Mouse (Mus musculus): ENCODE measurements around the gene Tmem56.

Gene Tmem56

DNA sequence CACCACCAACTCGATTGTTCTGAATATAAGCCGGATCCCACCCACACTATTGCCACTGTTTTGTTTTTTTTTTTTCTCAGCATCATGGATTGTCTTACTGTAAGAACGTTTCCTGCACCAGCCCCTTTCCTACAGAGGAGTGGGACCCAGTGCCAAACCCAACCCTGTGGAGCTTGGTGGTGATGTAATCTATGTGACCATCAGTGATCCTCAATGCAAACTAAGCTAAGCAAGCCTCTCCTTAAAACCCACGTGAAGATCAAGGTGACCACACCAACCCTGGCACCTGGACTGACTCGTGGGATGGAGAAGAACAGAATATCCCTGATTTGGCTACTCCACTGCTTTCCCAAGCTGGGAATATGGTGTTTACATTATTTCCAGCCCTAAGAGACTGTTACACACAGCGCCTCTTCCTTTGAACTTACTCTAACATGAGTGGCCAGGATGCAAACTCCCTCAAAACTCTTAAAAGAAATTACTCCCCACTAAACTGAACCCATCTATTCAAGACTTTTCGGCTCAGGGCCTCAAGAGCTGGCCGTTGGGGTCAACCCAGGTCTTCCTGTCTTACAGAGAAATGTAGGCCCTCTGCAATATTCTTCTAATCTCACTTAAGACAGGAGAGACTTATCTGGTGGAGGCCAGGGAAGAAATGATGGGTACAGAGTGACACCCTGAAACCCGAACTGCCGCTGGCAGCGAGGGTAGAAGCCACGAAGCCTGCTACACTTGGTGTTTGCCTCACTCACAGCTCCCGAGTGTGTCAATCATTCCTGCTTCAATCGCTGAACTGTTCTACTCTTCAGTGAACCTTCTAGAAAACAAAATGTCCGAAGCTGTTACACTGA, 113.6 kb downstream of the Tmem56 start:
- DNase-seq (ENCODE audit: low spot score in 2 of 2), result no peak

DNA sequence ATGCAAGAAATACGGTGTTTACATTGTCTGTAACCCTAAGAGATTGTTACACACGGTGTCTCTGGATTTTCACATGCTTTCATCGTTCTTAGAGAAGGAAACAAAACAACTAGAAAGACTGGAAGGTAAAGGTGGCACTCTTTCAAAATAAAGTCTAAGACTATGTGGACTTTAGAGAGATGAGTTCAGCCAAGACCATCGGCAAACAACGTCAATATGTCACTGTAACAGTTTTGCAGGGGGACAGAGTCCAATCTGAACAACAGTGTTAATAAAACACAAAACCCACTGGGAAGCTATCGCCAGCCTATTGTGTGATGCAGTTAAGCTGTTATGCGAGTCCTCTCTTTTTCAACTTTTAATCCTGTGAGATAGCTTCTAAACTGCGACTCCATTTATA, 114.3 kb downstream of the Tmem56 start:
- no peak for DNase-seq (ENCODE audit: low spot score in 2 of 2)

DNA sequence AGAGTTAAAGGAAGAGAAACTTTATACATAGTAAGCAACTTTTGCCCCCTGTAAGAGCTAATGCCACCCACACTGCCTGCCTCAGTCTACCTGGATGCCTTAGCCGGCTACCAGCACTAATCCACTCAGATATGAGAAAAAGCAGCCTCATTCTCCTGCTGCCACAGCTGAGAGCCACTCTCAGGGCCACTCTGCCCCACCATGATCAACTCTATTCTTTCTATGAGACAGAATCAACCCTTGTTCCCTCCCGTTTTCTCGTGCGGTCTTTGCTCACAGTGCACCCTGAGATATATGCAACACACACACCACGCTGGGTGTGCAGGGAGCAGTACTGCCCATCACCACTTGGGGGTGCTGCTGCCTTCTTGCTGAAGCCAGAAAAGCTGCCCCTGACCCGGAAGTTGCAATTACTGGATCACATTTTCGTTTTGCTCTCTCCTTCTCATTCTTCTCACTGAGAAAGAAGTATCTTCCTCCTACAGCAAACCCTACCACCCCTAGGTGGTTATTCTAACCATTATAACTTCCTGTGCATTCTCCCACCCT, 119.6 kb downstream of the Tmem56 start:
- DNase-seq (ENCODE audit: low spot score in 2 of 2), result peak in 1 of 2 experiments; percentile 34

DNA sequence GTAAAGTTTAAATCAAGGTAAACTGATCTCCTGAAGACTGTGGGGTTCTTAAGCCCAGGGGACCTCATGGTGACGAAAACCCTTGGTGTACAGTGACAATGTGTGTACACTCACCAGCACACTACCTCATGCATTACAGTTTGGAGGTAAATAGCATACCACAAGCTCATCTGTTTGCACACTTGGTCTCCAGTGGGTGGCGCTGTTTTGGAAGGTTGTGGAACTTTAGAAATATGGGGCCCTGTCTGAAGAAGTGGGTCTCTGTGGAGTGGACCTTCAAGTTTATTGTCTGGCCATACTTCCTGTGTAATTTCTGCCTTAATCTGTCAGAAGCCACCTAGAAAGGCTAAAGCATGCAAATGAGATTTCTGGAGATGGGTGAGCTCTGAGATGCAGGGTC, 121.2 kb downstream of the Tmem56 start:
- DNase-seq (ENCODE audit: low spot score in 2 of 2), result no peak

DNA sequence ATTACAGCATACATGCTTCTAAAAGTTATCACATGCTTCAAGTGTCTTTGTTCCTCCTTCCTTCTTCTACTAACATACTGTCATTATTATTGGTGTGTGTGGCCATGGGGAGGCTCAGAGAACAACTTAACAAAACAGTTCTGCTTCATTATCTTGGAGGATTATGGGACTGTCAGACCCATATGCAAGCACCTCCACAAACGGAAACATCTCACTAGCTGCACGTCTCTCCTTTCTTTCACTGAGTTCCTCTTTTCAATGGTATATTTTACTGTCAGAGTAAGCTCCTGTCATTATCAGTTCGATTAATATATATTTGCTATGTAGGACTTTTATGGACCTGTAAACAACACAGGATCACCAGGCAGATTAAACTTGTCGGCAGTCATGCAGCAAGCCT, 122.5 kb downstream of the Tmem56 start:
- DNase-seq (ENCODE audit: low spot score in 2 of 2), result no peak

DNA sequence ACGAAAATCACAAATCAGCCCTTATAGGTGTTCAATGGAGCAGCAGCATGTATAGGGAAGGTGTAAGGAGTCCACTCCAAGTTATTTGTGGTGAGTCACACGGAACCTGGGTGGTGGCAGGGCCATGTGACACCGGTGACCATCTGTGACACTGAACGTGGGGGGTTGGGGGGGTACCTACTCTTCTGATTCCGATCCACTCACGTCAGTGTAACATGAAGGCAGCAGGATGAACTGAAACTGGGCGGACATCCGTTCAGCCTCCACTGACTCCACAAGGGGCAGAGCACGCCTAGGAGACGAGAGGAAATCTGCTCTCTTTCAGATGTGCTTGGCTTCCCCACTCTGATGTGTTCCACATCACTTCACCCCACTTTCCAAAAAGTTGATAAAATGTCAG, 123.3 kb downstream of the Tmem56 start:
- no peak for DNase-seq (ENCODE audit: low spot score in 2 of 2)

DNA sequence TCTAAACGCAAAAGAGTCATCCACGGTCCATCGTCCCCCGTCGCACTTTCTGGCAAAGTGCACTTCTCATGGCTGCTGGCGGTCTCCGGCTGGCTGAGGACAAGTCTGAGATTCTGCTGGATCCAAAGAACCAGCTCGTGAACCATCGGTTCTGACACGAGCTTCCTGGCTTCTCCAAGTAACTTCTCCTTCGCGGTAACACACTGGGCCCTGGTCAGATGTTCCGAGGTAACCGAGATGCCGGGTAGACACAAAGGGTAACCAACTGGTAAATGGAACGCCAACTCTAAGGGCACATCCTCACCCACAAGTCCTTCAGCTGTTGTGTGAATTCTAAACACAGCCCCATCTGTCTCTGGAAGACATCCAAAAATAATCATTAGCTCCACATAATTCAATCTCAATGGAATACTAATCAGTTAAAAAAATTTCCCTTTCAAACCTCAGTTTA, 124.0 kb downstream of the Tmem56 start:
- no peak for DNase-seq (ENCODE audit: low spot score in 2 of 2)

DNA sequence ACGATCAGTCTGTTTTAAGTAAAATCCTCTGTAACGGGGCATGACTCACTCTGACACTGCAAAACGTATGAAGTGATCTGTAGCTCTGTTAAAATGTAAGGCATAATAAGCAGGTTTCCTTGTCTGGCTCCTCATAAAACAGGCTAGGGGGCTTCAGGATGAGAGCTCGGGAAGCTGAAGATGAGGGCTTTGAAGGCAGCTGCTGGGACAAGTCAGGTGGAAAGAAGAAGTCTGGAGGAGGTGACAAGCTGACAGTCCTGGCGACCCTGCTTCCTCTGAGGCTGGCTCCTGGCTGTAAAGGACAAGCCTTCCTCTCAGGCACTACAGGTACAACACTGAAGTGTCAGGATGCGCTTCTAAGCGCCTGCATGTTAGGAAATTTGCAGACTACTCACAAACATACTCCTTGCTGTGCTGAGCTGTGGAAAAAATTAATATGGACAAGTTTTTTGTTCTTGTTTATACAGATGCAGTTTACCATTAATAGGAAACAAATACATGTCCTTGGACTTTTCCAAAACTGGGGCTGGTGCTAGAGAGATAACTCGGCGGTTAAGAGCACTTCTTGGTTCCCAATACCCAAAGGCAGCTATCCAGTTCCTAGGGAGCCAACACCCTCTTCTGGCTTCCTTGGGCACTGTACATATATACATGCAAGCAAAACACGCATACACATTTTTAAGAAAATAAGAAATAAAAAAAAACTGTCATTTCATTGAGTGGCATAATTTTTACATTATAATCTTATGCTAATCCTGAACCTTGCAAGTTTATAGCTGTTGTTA, 125.2 kb downstream of the Tmem56 start:
- no peak for DNase-seq (ENCODE audit: low spot score in 2 of 2)

DNA sequence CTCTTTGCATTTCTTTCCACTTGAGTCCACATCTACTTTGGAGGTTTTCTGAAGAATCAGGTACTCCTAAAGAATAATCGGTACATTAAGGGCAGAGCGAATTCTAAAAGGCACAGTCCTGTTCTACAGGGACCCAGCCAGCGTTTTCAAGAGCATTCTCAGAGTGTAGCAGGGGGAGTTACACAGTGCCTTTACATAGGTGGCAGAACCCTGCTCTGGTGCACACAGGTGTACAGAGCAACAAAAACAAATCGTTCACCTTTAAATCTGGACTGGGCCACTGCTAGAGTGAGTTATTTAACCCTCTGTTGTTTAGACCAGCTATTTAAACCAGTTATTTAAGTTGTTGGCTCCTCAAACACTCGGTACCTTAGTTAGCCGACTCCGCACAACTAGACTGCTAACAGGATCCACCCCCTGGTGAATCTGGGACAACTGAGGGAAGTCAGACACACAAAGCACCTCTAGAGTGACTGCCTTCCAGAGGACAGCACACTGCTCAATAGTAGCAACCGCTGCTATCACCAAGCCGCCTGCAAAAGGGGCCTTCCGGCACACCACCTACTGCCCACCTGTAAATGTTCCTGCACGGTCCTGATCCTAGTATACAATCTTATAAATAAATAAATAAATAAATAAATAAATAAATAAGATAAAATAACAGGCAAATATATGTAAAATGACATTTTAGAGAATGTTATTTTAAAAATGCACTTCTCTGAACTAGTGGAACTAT, 126.3 kb downstream of the Tmem56 start:
- no peak for DNase-seq (ENCODE audit: low spot score in 2 of 2)

DNA sequence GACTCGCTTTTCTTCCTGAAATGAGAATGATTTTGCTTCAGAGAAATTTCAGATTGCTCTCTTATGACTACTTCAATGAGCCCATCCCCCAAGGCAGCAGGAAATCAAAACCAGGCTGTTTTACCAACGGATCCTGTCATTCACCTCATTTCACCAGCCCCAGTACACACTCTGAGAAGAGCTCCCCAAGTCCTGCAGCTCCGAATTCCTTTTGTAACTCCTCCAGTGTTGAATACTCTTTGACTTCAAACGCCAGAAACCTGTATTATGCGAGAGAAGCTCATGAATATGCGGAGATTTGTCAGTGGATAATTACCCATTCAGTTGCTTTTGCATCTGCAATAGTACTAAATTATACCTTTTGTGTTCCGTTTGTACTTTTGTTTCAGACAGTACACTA, 126.9 kb downstream of the Tmem56 start:
- DNase-seq (ENCODE audit: low spot score in 2 of 2), result no peak
